Mouse (Mus musculus) layer of hippocampus, adult 8-10 months (tissue): ENCODE results near the gene Slc12a6. TPM values are rescaled to one million over a fixed set of nuclear protein-coding genes. Genes with fewer than 3 reads are reported as not detected.

Experiments used
- DNase-seq, 2 experiments: peaks; one replicate each; pipeline ENCODE4 v3.0.0; 2022; ENCODE audit warnings: low spot score in 2 of 2
- total RNA-seq, 4 experiments: library from RNA; stranded (reverse); gene quantifications; 2 replicates each; pipeline ENCODE4 v1.2.4; 2022

Slc12a6 gene
- total RNA-seq, 4 experiments from 2014 or later, result 92.5 to 117 (median 109) TPM

- no peak for DNase-seq
These were observed 115.6 kb downstream of the Slc12a6 start for GRCm38 (mm10) chr2:112381219-112381618.

- DNase-seq, result no peak
These were observed 125.2 kb downstream of the Slc12a6 start for GRCm38 (mm10) chr2:112390843-112391242.

DNA sequence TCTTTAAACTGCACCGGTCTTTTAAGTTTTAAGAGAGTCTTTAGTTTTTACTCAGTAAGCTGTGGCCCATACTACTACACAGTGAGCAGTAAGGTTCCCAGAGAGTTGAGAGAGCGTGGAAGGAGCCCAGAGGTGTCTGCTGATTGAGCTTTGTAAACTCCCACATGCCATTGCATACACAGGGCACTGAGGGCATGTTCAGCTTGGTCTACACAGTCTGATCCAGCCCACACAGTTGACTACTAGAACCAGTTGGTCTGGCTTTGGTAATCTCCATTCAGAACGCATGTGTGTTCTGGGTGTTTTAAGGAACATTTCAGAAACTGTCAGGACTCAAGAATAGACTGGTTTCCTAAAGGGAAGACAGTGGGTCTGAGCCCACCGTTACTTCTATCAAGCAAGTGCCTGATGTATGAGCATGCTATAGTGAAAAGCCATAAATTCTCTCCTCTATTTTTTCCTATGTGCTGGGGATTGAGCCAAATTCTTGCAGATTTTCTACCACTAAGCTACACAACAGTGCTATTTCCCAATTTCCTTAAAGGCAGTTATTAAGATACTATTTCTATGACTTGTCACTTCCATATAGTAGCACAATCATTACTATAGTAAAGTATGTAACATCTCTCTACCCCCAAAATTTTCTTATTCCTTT, 125.8 kb downstream of the Slc12a6 start:
- no peak for DNase-seq

GRCm38 (mm10) chr2:112392689-112393088, 127.1 kb downstream of the Slc12a6 start:
- DNase-seq, result no peak

GRCm38 (mm10) chr2:112393958-112394357, 128.3 kb downstream of the Slc12a6 start:
- DNase-seq, result no peak

DNA sequence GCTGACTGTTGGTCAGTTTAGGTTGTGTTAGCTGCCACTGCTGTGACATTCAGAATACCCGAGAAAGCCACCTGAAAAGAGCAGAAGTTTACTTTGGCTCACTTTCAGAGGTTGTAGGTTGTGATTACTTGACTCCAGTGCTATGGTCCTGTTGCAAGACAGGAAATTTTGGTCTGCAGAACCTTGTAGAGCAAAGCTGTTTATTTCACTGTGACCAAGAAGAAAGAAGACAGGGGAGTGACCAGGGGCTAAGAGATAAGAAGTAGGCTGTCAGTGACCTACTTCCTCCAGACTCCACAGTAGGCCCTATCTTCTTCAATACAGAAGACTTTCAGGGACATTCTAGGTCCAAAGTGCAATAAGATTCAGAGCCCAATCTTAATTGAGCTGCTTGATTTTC, 131.0 kb downstream of the Slc12a6 start:
- no peak for DNase-seq

DNA sequence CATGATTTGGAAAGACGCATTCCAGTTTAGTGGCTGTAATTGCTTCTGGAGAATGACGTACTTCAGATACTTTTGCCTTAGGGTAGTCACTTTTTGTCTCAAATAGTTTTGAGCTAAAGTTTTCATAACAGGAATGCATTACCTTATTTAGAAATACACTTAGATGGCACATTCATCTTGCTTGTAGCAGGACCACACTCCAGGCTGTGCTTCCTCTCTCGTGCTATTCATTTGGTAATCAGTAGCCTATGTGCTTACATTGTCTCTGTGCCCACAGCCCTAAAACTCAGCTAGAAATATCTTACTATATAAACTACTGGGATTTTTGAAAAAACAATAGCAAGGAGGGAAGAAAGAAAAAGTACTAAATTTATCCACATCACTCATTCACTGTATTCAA, 141.4 kb downstream of the Slc12a6 start:
- DNase-seq, result no peak

Other genes with a start within 250 kb of the Slc12a6 start
- gene Olfr1311, start 241.4 kb upstream of the Slc12a6 start, total RNA-seq, result not detected
- not detected for gene Olfr1312, start 215.6 kb upstream of the Slc12a6 start, total RNA-seq
- gene Olfr1313, start 188.0 kb upstream of the Slc12a6 start, total RNA-seq, result not detected
- gene Olfr1314, start 169.0 kb upstream of the Slc12a6 start, total RNA-seq, result not detected
- not detected for gene Olfr1315-ps1, start 150.4 kb upstream of the Slc12a6 start, total RNA-seq
- not detected for gene Olfr1316, start 130.8 kb upstream of the Slc12a6 start, total RNA-seq
- gene Olfr1317, start 125.5 kb upstream of the Slc12a6 start, total RNA-seq, result not detected
- not detected for gene Olfr1318, start 111.6 kb upstream of the Slc12a6 start, total RNA-seq
- gene Lpcat4, start 26.4 kb upstream of the Slc12a6 start, total RNA-seq, result 10 to 100 TPM; 82.2 to 88.5 (median 84.5) TPM
- not detected for gene Nutm1, start 6.5 kb upstream of the Slc12a6 start, total RNA-seq
- 10 to 100 TPM; 44.3 to 56.8 (median 50.6) TPM for gene Nop10, start 3.9 kb upstream of the Slc12a6 start, total RNA-seq
- gene Gm21985, start 489 bp downstream of the Slc12a6 start, total RNA-seq, result 1 to 10 TPM in 3 of 4 experiments, under 1 TPM in 1; 0.96 to 3.1 (median 2.8) TPM
- 100 to 1,000 TPM; 125 to 129 (median 127) TPM for gene Emc4, start 102.2 kb downstream of the Slc12a6 start, total RNA-seq
- 10 to 100 TPM; 10.6 to 14.5 (median 11.1) TPM for gene Katnbl1, start 113.4 kb downstream of the Slc12a6 start, total RNA-seq
- gene Emc7, start 189.2 kb downstream of the Slc12a6 start, total RNA-seq, result 10 to 100 TPM; 42.8 to 48.1 (median 46.4) TPM
- gene Chrm5, start 214.9 kb downstream of the Slc12a6 start, total RNA-seq, result 1 to 10 TPM; 5.4 to 9.7 (median 7.4) TPM
- 10 to 100 TPM in 2 of 4 experiments, 1 to 10 TPM in 2; 8.1 to 11.5 (median 10.0) TPM for gene Aven, start 227.1 kb downstream of the Slc12a6 start, total RNA-seq